Mouse (Mus musculus): Measurements from ENCODE around the gene Bola3. TPM values are rescaled to one million over a fixed set of nuclear protein-coding genes. Genes with fewer than 3 reads are reported as not detected.

The Bola3 gene
- polyA plus RNA-seq, 1 experiment = 128 TPM

GRCm38 (mm10) chr6:83405511-83406064 lies 56.6 kb downstream of the Bola3 start:
- WGBS = 76% methylated on average over 7 of the region's 7 CpGs
- Histone ChIP-seq H3K4me1 (ENCODE audit: control insufficient read depth, insufficient read depth, low read length) (peaks cover 2% of the 10 kb centered on the region; the same call in 1 of the 2 replicates), H3K27ac (ENCODE audit: control insufficient read depth, insufficient read depth, low read depth, low read length, poor library complexity) (no peak overlapping the region), H3K4me3 (replicated peaks; ENCODE audit: control insufficient read depth, low read depth, low read length) (no peak overlapping the region)
- TF ChIP-seq CTCF (IDR thresholded peaks at IDR 0.05; ENCODE audit: control insufficient read depth, insufficient read depth, low read length) (no peak), POLR2A (IDR thresholded peaks at IDR 0.05; ENCODE audit: borderline replicate concordance, control insufficient read depth, low read depth, low read length) (no peak)

- Histone ChIP-seq H3K4me1 (ENCODE audit: control insufficient read depth, insufficient read depth, low read length) (no peaks in the 10 kb centered on the region; the same call in none of the 2 replicates), H3K27ac (ENCODE audit: control insufficient read depth, insufficient read depth, low read depth, low read length, poor library complexity) (no peak overlapping the region)
Observed at GRCm38 (mm10) chr6:83408510-83408909, 59.6 kb downstream of the Bola3 start.

More at GRCm38 (mm10) chr6:83408510-83408909, 59.6 kb downstream of the Bola3 start:
- WGBS = 36% methylated on average over 9 of the region's 9 CpGs
- TF ChIP-seq POLR2A (IDR thresholded peaks at IDR 0.05; ENCODE audit: borderline replicate concordance, control insufficient read depth, low read depth, low read length) (no peak), CTCF (IDR thresholded peaks at IDR 0.05; ENCODE audit: control insufficient read depth, insufficient read depth, low read length) (no peak)
- H3K4me3 ChIP-seq (replicated peaks; ENCODE audit: control insufficient read depth, low read depth, low read length) = no peak overlapping the region

Other genes with a start within 250 kb of the Bola3 start
- gene Ccdc142, start 247.5 kb upstream of the Bola3 start, polyA plus RNA-seq (2011; ENCODE audit: insufficient read depth, insufficient read length, low replicate concordance, missing spikeins) = 1.1 and 2.5 TPM in 2 replicates
- gene Gm42688, start 247.5 kb upstream of the Bola3 start, polyA plus RNA-seq (2011; ENCODE audit: insufficient read depth, insufficient read length, low replicate concordance, missing spikeins) = 4.2 and 7.7 TPM in 2 replicates
- gene Mrpl53, start 240.1 kb upstream of the Bola3 start, polyA plus RNA-seq (2011; ENCODE audit: insufficient read depth, insufficient read length, low replicate concordance, missing spikeins) = 20.2 and 49.7 TPM in 2 replicates
- gene Mogs, start 233.7 kb upstream of the Bola3 start, polyA plus RNA-seq (2011; ENCODE audit: insufficient read depth, insufficient read length, low replicate concordance, missing spikeins) = 20.6 and 29.6 TPM in 2 replicates
- gene Wbp1, start 227.6 kb upstream of the Bola3 start, polyA plus RNA-seq (2011; ENCODE audit: insufficient read depth, insufficient read length, low replicate concordance, missing spikeins) = 30.0 and 41.2 TPM in 2 replicates
- gene Ino80b, start 223.7 kb upstream of the Bola3 start, polyA plus RNA-seq (2011; ENCODE audit: insufficient read depth, insufficient read length, low replicate concordance, missing spikeins) = 6.6 and 16.6 TPM in 2 replicates
- 1.3 and 1.6 TPM in 2 replicates for gene Rtkn, start 213.7 kb upstream of the Bola3 start, polyA plus RNA-seq (2011; ENCODE audit: insufficient read depth, insufficient read length, low replicate concordance, missing spikeins)
- gene Wdr54, start 192.8 kb upstream of the Bola3 start, polyA plus RNA-seq (2011; ENCODE audit: insufficient read depth, insufficient read length, low replicate concordance, missing spikeins) = not detected in 2 replicates
- not detected in 2 replicates for gene 1700003E16Rik, start 192.7 kb upstream of the Bola3 start, polyA plus RNA-seq (2011; ENCODE audit: insufficient read depth, insufficient read length, low replicate concordance, missing spikeins)
- gene Dctn1, start 183.2 kb upstream of the Bola3 start, polyA plus RNA-seq (2011; ENCODE audit: insufficient read depth, insufficient read length, low replicate concordance, missing spikeins) = 31.5 and 76.8 TPM in 2 replicates
- gene Slc4a5, start 129.3 kb upstream of the Bola3 start, polyA plus RNA-seq (2011; ENCODE audit: insufficient read depth, insufficient read length, low replicate concordance, missing spikeins) = 1.1 TPM in 1 of 2 replicates, not detected in the other
- gene Mthfd2, start 23.2 kb upstream of the Bola3 start, polyA plus RNA-seq (2011; ENCODE audit: insufficient read depth, insufficient read length, low replicate concordance, missing spikeins) = 22.0 and 30.0 TPM in 2 replicates
- gene Mob1a, start 23.1 kb upstream of the Bola3 start, polyA plus RNA-seq (2011; ENCODE audit: insufficient read depth, insufficient read length, low replicate concordance, missing spikeins) = 24.6 and 31.2 TPM in 2 replicates
- 23.1 and 35.7 TPM in 2 replicates for gene Tet3, start 109.9 kb downstream of the Bola3 start, polyA plus RNA-seq (2011; ENCODE audit: insufficient read depth, insufficient read length, low replicate concordance, missing spikeins)
- 24.0 and 38.4 TPM in 2 replicates for gene Dguok, start 157.8 kb downstream of the Bola3 start, polyA plus RNA-seq (2011; ENCODE audit: insufficient read depth, insufficient read length, low replicate concordance, missing spikeins)
- 3.2 TPM in 1 of 2 replicates, not detected in the other for gene Actg2, start 187.1 kb downstream of the Bola3 start, polyA plus RNA-seq (2011; ENCODE audit: insufficient read depth, insufficient read length, low replicate concordance, missing spikeins)
- gene Stambp, start 223.6 kb downstream of the Bola3 start, polyA plus RNA-seq (2011; ENCODE audit: insufficient read depth, insufficient read length, low replicate concordance, missing spikeins) = 5.0 and 14.6 TPM in 2 replicates

Measured in bone marrow, adult 2 months (tissue).